ENCODE assay signal across 8 mouse cellular contexts in the genomic region with DNA sequence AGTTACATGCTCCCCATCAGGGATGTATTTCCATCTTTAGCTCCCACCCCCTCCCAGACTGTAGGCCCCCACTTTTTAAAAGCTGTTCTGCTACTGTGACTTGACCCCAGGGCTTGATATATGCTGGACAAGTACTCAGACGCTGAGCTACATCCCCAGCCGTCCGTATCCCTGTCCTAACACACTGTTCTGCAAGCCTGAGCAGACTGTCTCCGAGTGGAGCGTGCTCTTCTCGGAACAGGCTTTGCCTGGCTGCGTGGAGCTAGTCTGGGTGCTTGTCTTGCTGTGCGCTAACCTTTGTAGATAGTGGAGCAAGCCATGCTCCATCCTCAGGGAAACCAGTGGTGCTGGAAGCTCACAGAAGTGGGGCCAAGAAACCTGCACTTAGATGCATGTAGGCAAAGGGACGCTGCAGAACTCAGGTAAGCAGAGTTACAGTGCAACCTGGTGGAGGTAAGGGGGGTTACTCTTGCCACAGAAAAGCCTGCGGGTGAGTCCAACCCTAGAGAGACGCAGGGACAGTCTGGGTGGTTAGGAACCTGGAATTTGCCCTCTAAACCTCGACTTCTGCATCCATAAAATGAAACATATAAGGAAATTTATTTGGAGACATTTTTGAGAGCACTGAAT.
DNase-seq lines count a peak whose midpoint lies in the region; ATAC-seq and TF ChIP-seq lines count a peak whose summit lies in the region.

No protein-coding gene starts in this region.

- H3K36me3 ChIP-seq in liver, adult 2 months (ENCODE audit: control insufficient read depth, insufficient read depth, low read length): no peaks in the 10 kb centered on the region
- H3K36me3 ChIP-seq in liver, embryonic 11.5 days (ENCODE audit: control insufficient read depth, insufficient read depth, low read length): no peaks in the 10 kb centered on the region
- no peaks in the 10 kb centered on the region for H3K36me3 ChIP-seq in midbrain, embryonic 16.5 days (ENCODE audit: control insufficient read depth, insufficient read depth, low read length)

- peaks cover 14% of the 10 kb centered on the region for H3K4me1 ChIP-seq in liver, adult 2 months (ENCODE audit: control insufficient read depth, insufficient read depth, low read length)
- H3K4me1 ChIP-seq in liver, embryonic 11.5 days (replicated peaks; ENCODE audit: control insufficient read depth, insufficient read depth, low read length): peaks cover 21% of the 10 kb centered on the region
- peaks cover 22% of the 10 kb centered on the region for H3K4me1 ChIP-seq in midbrain, embryonic 16.5 days (ENCODE audit: control insufficient read depth, insufficient read depth, low read length)

- peak; percentile 42 for TF ChIP-seq CTCF in liver, adult 2 months (IDR thresholded peaks at IDR 0.05; ENCODE audit: low read depth, low read length)

- WGBS in liver, adult 2 months: 69% methylated on average over 12 of the region's 12 CpGs
- WGBS in liver, embryonic 11.5 days: 70% methylated on average over 12 of the region's 12 CpGs
- WGBS in midbrain, embryonic 16.5 days: 61% methylated on average over 12 of the region's 12 CpGs

- no peak overlapping the region for H3K27ac ChIP-seq in liver, adult 2 months (replicated peaks; ENCODE audit: insufficient read depth, low read depth, low read length)
- H3K27ac ChIP-seq in liver, embryonic 11.5 days (ENCODE audit: low read depth, low read length): no peak overlapping the region
- H3K27ac ChIP-seq in midbrain, embryonic 16.5 days (ENCODE audit: low read length): peak overlapping the region; percentile 75

- no peak overlapping the region for H3K4me3 ChIP-seq in liver, adult 2 months (ENCODE audit: insufficient read depth, low read depth, low read length)
- H3K4me3 ChIP-seq in liver, embryonic 11.5 days (ENCODE audit: low read depth, low read length): no peak overlapping the region
- H3K4me3 ChIP-seq in midbrain, embryonic 16.5 days (ENCODE audit: low read depth, low read length): no peak overlapping the region

- ATAC-seq in liver, embryonic 11.5 days (replicated peaks; ENCODE audit: low FRiP score): no peak
- peak; percentile 76 for ATAC-seq in midbrain, embryonic 16.5 days

- TF ChIP-seq POLR2A in liver, adult 2 months (IDR thresholded peaks at IDR 0.05; ENCODE audit: extremely low read depth, insufficient read depth, low read length): no peak

- no peak overlapping the region for H3K4me2 ChIP-seq in liver, embryonic 11.5 days
- H3K4me2 ChIP-seq in midbrain, embryonic 16.5 days (ENCODE audit: low read length): no peak overlapping the region; the same call in 1 of the 2 replicates

- no peaks in the 10 kb centered on the region for H3K79me2 ChIP-seq in liver, adult 2 months (ENCODE audit: control insufficient read depth, insufficient read depth, low read length)

- H3K9ac ChIP-seq in liver, adult 2 months (ENCODE audit: low read depth, low read length): no peak overlapping the region
- no peak overlapping the region for H3K9ac ChIP-seq in liver, embryonic 11.5 days (ENCODE audit: low read depth, low read length)
- H3K9ac ChIP-seq in midbrain, embryonic 16.5 days (ENCODE audit: low read depth, low read length): no peak overlapping the region

- DNase-seq in liver, adult 2 months (ENCODE audit: extremely low read depth, low read depth, low spot score): peak; percentile 45
- DNase-seq in liver, embryonic 11.5 days (ENCODE audit: low spot score): no peak
- DNase-seq in cerebellum, adult 11-12 months: peak; percentile 73
- DNase-seq in kidney, adult 18-20 months: peak; percentile 42
- DNase-seq in thymus, postnatal 14 days: no peak
- no peak for DNase-seq in embryo, embryonic 10 days (ENCODE audit: low spot score)
- DNase-seq in left cerebral cortex, postnatal 36 days (ENCODE audit: low spot score in 2 of 2): no peak

- H3K27me3 ChIP-seq in liver, adult 2 months (ENCODE audit: control insufficient read depth, insufficient read depth, low read length): no peaks in the 10 kb centered on the region
- no peaks in the 10 kb centered on the region for H3K27me3 ChIP-seq in liver, embryonic 11.5 days (replicated peaks; ENCODE audit: control insufficient read depth, insufficient read depth, low read length)
- no peaks in the 10 kb centered on the region for H3K27me3 ChIP-seq in midbrain, embryonic 16.5 days (ENCODE audit: control insufficient read depth, insufficient read depth, low read depth, low read length)

- intact Hi-C loops in left cerebral cortex, postnatal 36 days (cut with DNase I): no loop called here

- no peaks in the 10 kb centered on the region for H3K9me3 ChIP-seq in liver, embryonic 11.5 days (ENCODE audit: control insufficient read depth, low read length)
- no peaks in the 10 kb centered on the region for H3K9me3 ChIP-seq in midbrain, embryonic 16.5 days (replicated peaks; ENCODE audit: control insufficient read depth, low read length, poor library complexity, severe bottlenecking)

Comparison
In these comparisons a context has a peak if more than half of its experiments do, and no peak if none do; other contexts are left out.
1. DNase-seq: peak in liver, adult 2 months (single experiment), cerebellum, adult 11-12 months (single experiment) and kidney, adult 18-20 months (single experiment); none in liver, embryonic 11.5 days (single experiment), thymus, postnatal 14 days (single experiment), embryo, embryonic 10 days (single experiment) and left cerebral cortex, postnatal 36 days (0 of 2).